Mouse (Mus musculus): ENCODE data around the gene Dscaml1. TPM values are rescaled to one million over a fixed set of nuclear protein-coding genes. Genes with fewer than 3 reads are reported as not detected.

Dscaml1 gene
- total and polyA plus RNA-seq, 2 experiments from 2014 or later, result 0.04 to 0.84 TPM

DNA sequence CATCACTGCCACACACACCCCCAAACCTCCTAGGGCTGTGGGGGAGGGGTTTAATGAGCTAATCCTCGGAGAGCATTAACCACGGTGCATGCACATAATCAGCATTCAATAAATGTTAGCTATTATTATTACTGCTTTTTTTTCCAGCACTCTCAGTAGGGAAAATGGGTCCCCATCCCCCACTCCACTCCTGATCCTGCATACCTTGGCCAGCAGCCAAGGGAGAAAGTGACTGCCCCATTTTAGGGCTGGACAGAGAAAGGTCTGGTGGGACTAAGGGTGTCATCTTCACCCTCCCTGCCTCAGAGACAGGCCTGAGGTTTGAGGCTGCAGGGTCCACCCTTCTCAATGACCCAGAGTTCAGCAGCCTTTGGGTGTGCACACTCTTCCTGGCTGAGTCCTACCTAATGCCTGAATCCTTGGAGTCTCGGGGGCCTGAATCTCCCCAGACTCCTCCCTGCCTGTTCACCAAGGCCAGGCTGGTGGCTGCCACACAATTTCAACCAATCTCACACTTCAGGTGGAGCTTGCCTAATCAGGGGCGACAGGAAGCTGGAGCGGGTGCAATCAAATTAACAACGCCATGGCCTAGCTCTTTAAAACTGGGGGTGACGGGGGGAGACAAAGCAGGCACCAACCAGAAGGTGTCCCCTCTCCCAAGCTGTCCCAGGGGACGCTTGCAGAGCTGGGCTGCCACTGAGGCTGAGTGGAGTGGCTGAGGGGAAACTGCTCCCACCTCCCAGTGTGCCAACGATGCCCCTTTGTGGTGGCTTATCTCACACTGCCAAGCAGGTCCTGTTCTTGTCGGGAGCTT, 267.2 kb downstream of the Dscaml1 start:
- Histone ChIP-seq H3K4me2 (ENCODE audit: low read depth, low read length) (no peak overlapping the region), H3K9me3 (replicated peaks; ENCODE audit: control insufficient read depth, low read length) (no peaks in the 10 kb centered on the region), H3K4me1 (ENCODE audit: control insufficient read depth, insufficient read depth) (0 out of 2 replicates have a peak, but pooled peaks cover 4% of the 10 kb centered on the region), H3K36me3 (replicated peaks; ENCODE audit: control insufficient read depth, insufficient read depth, low read length) (no peaks in the 10 kb centered on the region), H3K27me3 (ENCODE audit: control insufficient read depth, insufficient read depth, low read length) (no peaks in the 10 kb centered on the region), H3K4me3 (ENCODE audit: low read depth, low read length) (no peak overlapping the region), H3K9ac (replicated peaks; ENCODE audit: low read depth, low read length) (no peak overlapping the region), H3K27ac (ENCODE audit: low read depth) (no peak overlapping the region)
- no peak for TF ChIP-seq EP300 (IDR thresholded peaks at IDR 0.05; ENCODE audit: low read depth)
- TF ChIP-seq CTCF (IDR thresholded peaks at IDR 0.05; ENCODE audit: low read depth), result no peak
- DNase-seq (ENCODE audit: low spot score) (no peak), ATAC-seq (ENCODE audit: insufficient read depth, low read depth) (no peak)
- WGBS, result 27% methylated on average over 10 of the region's 10 CpGs

GRCm38 (mm10) chr9:45694256-45694655, 267.8 kb downstream of the Dscaml1 start:
- H3K27me3 ChIP-seq (ENCODE audit: control insufficient read depth, insufficient read depth, low read length), result no peaks in the 10 kb centered on the region
- TF ChIP-seq EP300 (IDR thresholded peaks at IDR 0.05; ENCODE audit: low read depth), result no peak
- no peak overlapping the region for H3K27ac ChIP-seq (ENCODE audit: low read depth)
- no peak overlapping the region for H3K9ac ChIP-seq (replicated peaks; ENCODE audit: low read depth, low read length)
- H3K4me2 ChIP-seq (ENCODE audit: low read depth, low read length), result no peak overlapping the region
- H3K4me1 ChIP-seq (ENCODE audit: control insufficient read depth, insufficient read depth), result 0 out of 2 replicates have a peak, but pooled peaks cover 4% of the 10 kb centered on the region
- ATAC-seq (ENCODE audit: insufficient read depth, low read depth) (no peak), DNase-seq (ENCODE audit: low spot score) (no peak)
- H3K9me3 ChIP-seq (replicated peaks; ENCODE audit: control insufficient read depth, low read length), result no peaks in the 10 kb centered on the region
- no peak overlapping the region for H3K4me3 ChIP-seq (ENCODE audit: low read depth, low read length)
- no peaks in the 10 kb centered on the region for H3K36me3 ChIP-seq (replicated peaks; ENCODE audit: control insufficient read depth, insufficient read depth, low read length)
- 34% methylated on average over 2 of the region's 2 CpGs for WGBS

DNA sequence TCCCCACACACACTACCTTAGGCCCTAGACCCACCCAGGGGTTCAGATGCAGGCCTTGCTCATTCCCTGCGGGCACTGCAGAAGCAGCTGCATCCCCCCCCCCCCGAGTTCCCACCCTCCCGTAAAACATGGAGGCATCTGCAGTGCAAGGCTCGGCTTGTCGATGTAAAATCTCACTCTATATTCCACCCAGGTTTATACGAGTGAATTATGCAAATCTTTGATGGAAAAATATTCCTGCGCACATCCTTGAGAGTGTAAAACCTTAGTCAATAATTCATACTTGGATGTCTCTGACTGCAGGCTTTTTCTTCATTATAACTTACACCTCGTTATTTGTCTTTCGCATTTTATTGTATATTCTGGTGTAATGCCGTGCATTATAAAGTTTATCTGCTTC, 272.7 kb downstream of the Dscaml1 start:
- H3K27me3 ChIP-seq (ENCODE audit: control insufficient read depth, insufficient read depth, low read length), result no peaks in the 10 kb centered on the region
- H3K4me3 ChIP-seq (ENCODE audit: low read depth, low read length), result no peak overlapping the region
- TF ChIP-seq CTCF (IDR thresholded peaks at IDR 0.05; ENCODE audit: low read depth) (no peak), EP300 (IDR thresholded peaks at IDR 0.05; ENCODE audit: low read depth) (no peak)
- no peak overlapping the region for H3K9ac ChIP-seq (replicated peaks; ENCODE audit: low read depth, low read length)
- no peaks in the 10 kb centered on the region for H3K36me3 ChIP-seq (replicated peaks; ENCODE audit: control insufficient read depth, insufficient read depth, low read length)
- H3K4me2 ChIP-seq (ENCODE audit: low read depth, low read length), result no peak overlapping the region
- DNase-seq (ENCODE audit: low spot score) (no peak), ATAC-seq (ENCODE audit: insufficient read depth, low read depth) (no peak)
- no peaks in the 10 kb centered on the region for H3K4me1 ChIP-seq (ENCODE audit: control insufficient read depth, insufficient read depth)
- no peaks in the 10 kb centered on the region for H3K9me3 ChIP-seq (replicated peaks; ENCODE audit: control insufficient read depth, low read length)
- WGBS, result 74% methylated on average over 10 of the region's 10 CpGs
- H3K27ac ChIP-seq (ENCODE audit: low read depth), result no peak overlapping the region

DNA sequence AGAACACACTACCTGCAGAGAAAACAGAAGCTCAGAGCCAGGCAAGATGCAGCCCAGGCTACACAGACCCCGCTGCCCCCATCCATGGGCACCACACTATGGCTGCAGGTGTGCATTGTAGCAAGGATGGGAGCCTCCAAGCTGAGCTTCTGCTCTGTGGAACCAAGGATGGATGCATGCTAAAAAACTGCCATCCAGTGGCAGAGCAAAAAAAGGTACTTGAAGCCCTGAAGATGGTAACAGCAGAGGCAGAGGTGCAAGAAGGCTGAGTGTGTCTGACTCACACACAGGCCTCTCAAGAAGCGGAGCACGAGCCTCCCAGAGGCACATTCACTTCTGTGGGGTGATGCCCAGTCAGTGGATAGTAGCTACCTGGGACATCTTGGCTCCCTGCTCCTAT, 276.8 kb downstream of the Dscaml1 start:
- DNase-seq (ENCODE audit: low spot score) (no peak), ATAC-seq (ENCODE audit: insufficient read depth, low read depth) (no peak)
- Histone ChIP-seq H3K9ac (replicated peaks; ENCODE audit: low read depth, low read length) (no peak overlapping the region), H3K27ac (ENCODE audit: low read depth) (no peak overlapping the region), H3K36me3 (replicated peaks; ENCODE audit: control insufficient read depth, insufficient read depth, low read length) (no peaks in the 10 kb centered on the region), H3K9me3 (replicated peaks; ENCODE audit: control insufficient read depth, low read length) (no peaks in the 10 kb centered on the region), H3K4me2 (ENCODE audit: low read depth, low read length) (no peak overlapping the region), H3K27me3 (ENCODE audit: control insufficient read depth, insufficient read depth, low read length) (no peaks in the 10 kb centered on the region), H3K4me1 (ENCODE audit: control insufficient read depth, insufficient read depth) (no peaks in the 10 kb centered on the region), H3K4me3 (ENCODE audit: low read depth, low read length) (no peak overlapping the region)
- WGBS, result 77% methylated on average over 3 of the region's 3 CpGs
- TF ChIP-seq CTCF (IDR thresholded peaks at IDR 0.05; ENCODE audit: low read depth), result no peak
- TF ChIP-seq EP300 (IDR thresholded peaks at IDR 0.05; ENCODE audit: low read depth), result no peak

DNA sequence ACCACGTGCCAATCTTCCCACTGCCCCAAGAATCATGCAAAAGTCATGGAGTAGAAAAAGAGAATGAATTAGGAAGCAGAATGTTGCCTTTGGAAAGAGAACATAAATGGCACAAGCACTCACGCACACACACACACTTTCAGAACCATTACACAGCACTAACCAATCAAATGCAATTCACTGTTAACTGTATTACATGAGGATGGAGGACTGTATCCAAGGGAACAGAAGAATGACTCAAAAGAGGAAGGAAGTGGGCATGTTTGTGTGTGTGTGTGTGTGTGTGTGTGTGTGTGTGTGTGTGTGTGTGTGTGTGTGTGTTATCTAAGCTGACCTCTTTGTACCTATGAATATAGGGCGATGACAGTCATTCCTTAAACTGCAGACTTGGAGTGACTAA, 278.0 kb downstream of the Dscaml1 start:
- no peak overlapping the region for H3K4me3 ChIP-seq (ENCODE audit: low read depth, low read length)
- no peak for DNase-seq (ENCODE audit: low spot score)
- H3K36me3 ChIP-seq (replicated peaks; ENCODE audit: control insufficient read depth, insufficient read depth, low read length), result no peaks in the 10 kb centered on the region
- H3K9me3 ChIP-seq (replicated peaks; ENCODE audit: control insufficient read depth, low read length), result no peaks in the 10 kb centered on the region
- H3K4me2 ChIP-seq (ENCODE audit: low read depth, low read length), result no peak overlapping the region
- H3K4me1 ChIP-seq (ENCODE audit: control insufficient read depth, insufficient read depth), result no peaks in the 10 kb centered on the region
- ATAC-seq (ENCODE audit: insufficient read depth, low read depth), result no peak
- WGBS, result 75% methylated on average over 3 of the region's 3 CpGs
- no peak overlapping the region for H3K9ac ChIP-seq (replicated peaks; ENCODE audit: low read depth, low read length)
- no peak for TF ChIP-seq CTCF (IDR thresholded peaks at IDR 0.05; ENCODE audit: low read depth)
- no peak for TF ChIP-seq EP300 (IDR thresholded peaks at IDR 0.05; ENCODE audit: low read depth)
- no peaks in the 10 kb centered on the region for H3K27me3 ChIP-seq (ENCODE audit: control insufficient read depth, insufficient read depth, low read length)
- H3K27ac ChIP-seq (ENCODE audit: low read depth), result no peak overlapping the region

DNA sequence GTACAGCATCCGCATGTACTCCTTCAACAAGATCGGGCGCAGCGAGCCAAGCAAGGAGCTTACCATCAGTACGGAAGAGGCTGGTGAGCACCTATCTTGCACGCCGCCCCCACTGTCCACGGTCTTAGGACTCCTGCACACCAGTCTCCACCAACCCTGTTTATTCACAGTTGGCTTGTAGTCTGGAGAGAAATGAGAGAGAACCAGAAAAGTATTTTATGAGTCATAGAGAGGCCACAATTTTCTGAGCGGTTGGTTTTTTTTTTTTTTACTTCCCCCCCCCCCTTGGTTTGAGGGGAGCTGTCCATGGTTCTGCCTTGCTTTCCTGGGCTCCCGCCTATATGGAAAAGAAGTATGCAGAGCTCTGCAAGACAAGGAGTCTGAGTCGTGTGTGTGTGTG, 283.9 kb downstream of the Dscaml1 start:
- no peaks in the 10 kb centered on the region for H3K36me3 ChIP-seq (replicated peaks; ENCODE audit: control insufficient read depth, insufficient read depth, low read length)
- no peak for ATAC-seq (ENCODE audit: insufficient read depth, low read depth)
- H3K27ac ChIP-seq (ENCODE audit: low read depth), result no peak overlapping the region
- H3K4me3 ChIP-seq (ENCODE audit: low read depth, low read length), result no peak overlapping the region
- DNase-seq (ENCODE audit: low spot score), result peak; percentile 13
- no peak for TF ChIP-seq CTCF (IDR thresholded peaks at IDR 0.05; ENCODE audit: low read depth)
- TF ChIP-seq EP300 (IDR thresholded peaks at IDR 0.05; ENCODE audit: low read depth), result no peak
- no peak overlapping the region for H3K4me2 ChIP-seq (ENCODE audit: low read depth, low read length)
- no peak overlapping the region for H3K9ac ChIP-seq (replicated peaks; ENCODE audit: low read depth, low read length)
- WGBS, result 62% methylated on average over 11 of the region's 11 CpGs
- H3K9me3 ChIP-seq (replicated peaks; ENCODE audit: control insufficient read depth, low read length), result no peaks in the 10 kb centered on the region
- H3K27me3 ChIP-seq (ENCODE audit: control insufficient read depth, insufficient read depth, low read length), result no peaks in the 10 kb centered on the region
- no peaks in the 10 kb centered on the region for H3K4me1 ChIP-seq (ENCODE audit: control insufficient read depth, insufficient read depth)
